Mouse (Mus musculus) limb, embryonic 10.5 days (tissue): ENCODE data around the gene Rtf2. TPM values are rescaled to one million over a fixed set of nuclear protein-coding genes. Genes with fewer than 3 reads are reported as not detected.

ENCODE experiments used
- DNase-seq: peaks from one replicate; pipeline ENCODE4 v3.0.0-alpha.2; 2017; ENCODE audit warnings: low spot score
- H3K27ac ChIP-seq: fragments of 300-500 bp; sonication (generic); 2 replicates; pipeline ENCODE4 v1.5.1; 2016; ENCODE audit warnings: mild to moderate bottlenecking
- H3K27me3 ChIP-seq: fragments of 300-500 bp; sonication (generic); 2 replicates; pipeline ENCODE4 v1.6.1; 2016; ENCODE audit warnings: low read depth, mild to moderate bottlenecking; ENCODE audit not compliant: poor library complexity, severe bottlenecking
- H3K36me3 ChIP-seq: fragments of 300-500 bp; sonication (generic); 2 replicates; pipeline ENCODE4 v1.6.1; 2016; ENCODE audit warnings: mild to moderate bottlenecking, moderate library complexity
- H3K4me1 ChIP-seq: fragments of 300-500 bp; sonication (generic); 2 replicates; pipeline ENCODE4 v1.6.1; 2016
- H3K4me3 ChIP-seq: fragments of 300-500 bp; sonication (generic); 2 replicates; pipeline ENCODE4 v1.5.1; 2016; ENCODE audit warnings: mild to moderate bottlenecking, moderate library complexity
- H3K9me3 ChIP-seq: fragments of 300-500 bp; sonication (generic); replicated peaks from 2 replicates; pipeline ENCODE4 v1.6.1; 2016; ENCODE audit warnings: mild to moderate bottlenecking
- WGBS: fragments of 180-500 bp; shearing (Covaris S2); methylation state at CpG from one replicate; pipeline ENCODE4 v1.1.7; 2016; 5-methylcytosine and 5-hydroxymethylcytosine counted together
- polyA plus RNA-seq: library from polyadenylated mRNA; unstranded; fragments of >200 nt; fragmentation: Nextera tagmentation; extraction: Ambion mirVana; gene quantifications from 2 replicates; pipeline ENCODE4 v1.2.1, GENCODE M21; 2016

Gene Rtf2
- polyA plus RNA-seq: 78.6 and 79.5 TPM in 2 replicates

DNA sequence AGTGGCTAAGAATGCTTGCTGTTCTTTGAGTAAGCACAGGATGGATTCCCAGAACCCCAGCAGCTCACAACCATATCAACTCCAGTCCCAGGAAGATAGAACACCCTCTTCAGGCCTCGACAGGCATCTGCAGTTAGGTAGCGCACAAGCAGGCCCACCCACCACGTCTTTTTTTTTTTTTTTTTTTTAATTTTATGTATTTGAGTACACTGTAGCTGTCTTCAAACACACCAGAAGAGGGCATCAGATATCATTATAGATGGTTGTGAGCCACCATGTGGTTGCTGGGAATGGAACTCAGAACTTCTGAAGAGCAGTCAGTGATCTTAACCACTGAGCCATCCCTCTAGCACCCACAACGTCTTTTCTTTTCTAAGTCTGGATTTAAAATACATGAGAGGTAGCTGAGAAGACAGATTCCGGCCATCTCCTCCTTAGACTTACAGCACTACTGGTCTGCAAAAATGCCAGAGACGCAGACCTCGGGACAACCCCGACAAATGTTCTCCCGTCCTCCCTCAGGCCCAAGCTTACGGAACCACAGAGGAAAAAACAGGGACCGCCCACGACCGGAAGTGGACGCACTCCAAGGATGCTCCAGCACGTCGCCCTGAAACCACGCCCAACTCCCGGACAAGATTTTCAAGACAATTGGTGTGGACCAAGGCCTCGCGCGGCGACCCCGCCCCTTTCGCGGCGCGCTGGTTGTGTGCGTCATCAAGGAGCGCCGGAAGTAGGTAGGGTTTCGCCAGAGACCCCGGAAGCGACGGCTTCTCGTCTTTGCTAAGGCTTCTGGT lies at the start of gene Rtf2:
Gene Rtf2, plus strand, starts transcription at position 714 of the 797 bp plus-strand sequence.
- peaks cover 19% of the 10 kb centered on the region for H3K4me1 ChIP-seq
- H3K27me3 ChIP-seq: no peaks in the 10 kb centered on the region
- H3K27ac ChIP-seq: peak within 1 kb of the TSS; percentile 79
- 2% methylated on average over 35 of the region's 35 CpGs for WGBS
- peaks cover 6% of the 10 kb centered on the region for H3K36me3 ChIP-seq
- no peaks in the 10 kb centered on the region for H3K9me3 ChIP-seq
- H3K4me3 ChIP-seq: peak within 1 kb of the TSS; percentile 83
- peak; percentile 100 for DNase-seq

GRCm38 (mm10) chr2:172392041-172392521 lies 48.3 kb upstream of the Rtf2 start:
- Histone ChIP-seq H3K4me3 (no peak overlapping the region), H3K9me3 (no peaks in the 10 kb centered on the region), H3K27me3 (no peaks in the 10 kb centered on the region), H3K27ac (no peak overlapping the region), H3K4me1 (peaks cover 11% of the 10 kb centered on the region; the same call in 1 of the 2 replicates), H3K36me3 (no peaks in the 10 kb centered on the region)
- no peak for DNase-seq
- WGBS: 75% methylated on average over 10 of the region's 10 CpGs

DNA sequence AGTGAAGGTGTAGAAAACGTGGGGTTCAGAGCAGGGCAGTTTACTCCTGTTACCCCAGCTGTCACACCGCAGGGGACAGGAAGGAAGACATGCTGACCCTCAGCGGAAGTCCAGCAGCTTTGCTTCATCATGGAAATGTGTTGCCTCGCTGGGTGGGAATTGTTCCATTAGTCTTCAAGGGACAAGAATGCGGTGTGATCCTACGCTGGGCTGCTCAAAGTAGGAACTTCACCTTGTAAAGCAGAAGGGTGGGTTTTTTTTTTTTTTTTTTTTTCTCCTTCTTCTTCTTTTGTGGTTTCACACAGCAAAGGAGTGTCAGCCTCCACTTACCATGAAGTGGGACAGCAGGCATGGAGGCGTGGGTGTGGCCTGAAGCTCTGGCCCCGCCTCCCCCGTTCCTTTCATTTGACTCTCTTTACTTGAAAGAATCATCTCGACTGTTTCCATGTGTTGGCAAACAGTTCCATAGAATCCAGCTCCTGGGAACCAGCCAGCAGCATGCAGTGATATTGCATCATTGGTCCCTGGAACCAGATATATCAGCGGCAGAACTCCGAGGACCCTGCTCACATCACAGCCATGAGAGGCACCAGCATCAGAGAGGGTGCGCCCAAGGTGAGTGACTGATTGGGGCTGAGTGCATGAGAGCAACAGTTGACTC lies 46.8 kb upstream of the Rtf2 start, which contains the start of gene Cass4:
Gene Cass4, plus strand, starts transcription at position 404 of the 661 bp plus-strand sequence.
- Histone ChIP-seq H3K4me1 (peaks cover 11% of the 10 kb centered on the region; the same call in 1 of the 2 replicates), H3K4me3 (no peak within 1 kb of the TSS), H3K27ac (no peak within 1 kb of the TSS), H3K27me3 (no peaks in the 10 kb centered on the region), H3K36me3 (no peaks in the 10 kb centered on the region), H3K9me3 (no peaks in the 10 kb centered on the region)
- no peak for DNase-seq
- 31% methylated on average over 13 of the region's 13 CpGs for WGBS

GRCm38 (mm10) chr2:172394052-172394392 lies 46.3 kb upstream of the Rtf2 start:
- no peak for DNase-seq
- no peak overlapping the region for H3K27ac ChIP-seq
- WGBS: 65% methylated on average over 2 of the region's 2 CpGs
- H3K36me3 ChIP-seq: no peaks in the 10 kb centered on the region
- no peaks in the 10 kb centered on the region for H3K27me3 ChIP-seq
- H3K4me1 ChIP-seq: peaks cover 11% of the 10 kb centered on the region; the same call in 1 of the 2 replicates
- H3K9me3 ChIP-seq: no peaks in the 10 kb centered on the region
- no peak overlapping the region for H3K4me3 ChIP-seq

- 74% methylated on average over 4 of the region's 4 CpGs for WGBS
- Histone ChIP-seq H3K36me3 (no peaks in the 10 kb centered on the region), H3K9me3 (no peaks in the 10 kb centered on the region), H3K4me3 (no peak overlapping the region), H3K4me1 (peaks cover 11% of the 10 kb centered on the region; the same call in 1 of the 2 replicates), H3K27ac (no peak overlapping the region), H3K27me3 (no peaks in the 10 kb centered on the region)
- no peak for DNase-seq
Measured at GRCm38 (mm10) chr2:172394671-172395070, 45.7 kb upstream of the Rtf2 start.

DNA sequence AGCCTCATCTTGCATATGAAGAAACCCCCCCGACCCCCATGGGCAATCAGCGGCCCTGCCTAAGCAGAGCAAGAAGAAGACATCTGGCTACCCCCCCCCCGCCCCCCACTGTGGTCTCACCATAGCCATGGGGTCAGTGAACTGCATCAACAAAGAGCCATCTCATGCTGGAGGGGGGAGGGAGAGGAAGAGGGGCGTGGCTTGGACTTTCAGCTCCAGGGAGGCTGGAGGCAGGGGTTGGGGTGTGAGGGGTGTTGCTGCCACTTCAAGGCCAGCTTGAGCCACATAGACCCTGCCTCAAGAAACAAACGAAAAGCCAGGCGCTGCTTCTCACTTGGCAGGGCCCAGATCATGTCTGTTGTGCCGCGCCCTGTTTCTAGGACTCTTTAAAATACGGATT lies 44.4 kb upstream of the Rtf2 start:
- DNase-seq: no peak
- Histone ChIP-seq H3K4me3 (no peak overlapping the region), H3K4me1 (peaks cover 8% of the 10 kb centered on the region; the same call in 1 of the 2 replicates), H3K9me3 (no peaks in the 10 kb centered on the region), H3K27ac (no peak overlapping the region), H3K36me3 (no peaks in the 10 kb centered on the region), H3K27me3 (no peaks in the 10 kb centered on the region)
- WGBS: 36% methylated on average over 9 of the region's 9 CpGs

DNA sequence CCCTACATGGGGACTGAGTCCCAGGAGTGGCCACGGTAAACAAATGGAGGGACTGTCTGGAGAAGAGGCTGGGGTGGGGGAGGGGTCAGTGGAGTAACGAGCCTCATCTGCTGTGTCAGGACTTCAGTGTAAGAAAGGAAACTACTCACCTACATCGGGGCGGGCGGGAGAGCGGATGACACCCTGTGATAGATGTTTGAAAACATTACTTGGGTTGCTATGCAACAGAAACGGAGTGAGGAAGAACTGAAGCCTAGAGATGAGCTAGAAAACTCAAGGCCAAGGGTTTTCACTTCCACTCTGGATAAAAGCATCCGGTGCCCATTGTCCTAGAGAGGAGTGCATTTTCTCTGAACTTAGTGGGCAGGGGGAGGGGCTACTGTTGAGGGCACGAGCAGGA lies 40.5 kb upstream of the Rtf2 start:
- H3K36me3 ChIP-seq: no peaks in the 10 kb centered on the region
- H3K9me3 ChIP-seq: no peaks in the 10 kb centered on the region
- no peak overlapping the region for H3K27ac ChIP-seq
- H3K4me3 ChIP-seq: no peak overlapping the region
- H3K4me1 ChIP-seq: peaks cover 8% of the 10 kb centered on the region; the same call in 1 of the 2 replicates
- no peaks in the 10 kb centered on the region for H3K27me3 ChIP-seq
- 59% methylated on average over 9 of the region's 9 CpGs for WGBS
- DNase-seq: no peak

DNA sequence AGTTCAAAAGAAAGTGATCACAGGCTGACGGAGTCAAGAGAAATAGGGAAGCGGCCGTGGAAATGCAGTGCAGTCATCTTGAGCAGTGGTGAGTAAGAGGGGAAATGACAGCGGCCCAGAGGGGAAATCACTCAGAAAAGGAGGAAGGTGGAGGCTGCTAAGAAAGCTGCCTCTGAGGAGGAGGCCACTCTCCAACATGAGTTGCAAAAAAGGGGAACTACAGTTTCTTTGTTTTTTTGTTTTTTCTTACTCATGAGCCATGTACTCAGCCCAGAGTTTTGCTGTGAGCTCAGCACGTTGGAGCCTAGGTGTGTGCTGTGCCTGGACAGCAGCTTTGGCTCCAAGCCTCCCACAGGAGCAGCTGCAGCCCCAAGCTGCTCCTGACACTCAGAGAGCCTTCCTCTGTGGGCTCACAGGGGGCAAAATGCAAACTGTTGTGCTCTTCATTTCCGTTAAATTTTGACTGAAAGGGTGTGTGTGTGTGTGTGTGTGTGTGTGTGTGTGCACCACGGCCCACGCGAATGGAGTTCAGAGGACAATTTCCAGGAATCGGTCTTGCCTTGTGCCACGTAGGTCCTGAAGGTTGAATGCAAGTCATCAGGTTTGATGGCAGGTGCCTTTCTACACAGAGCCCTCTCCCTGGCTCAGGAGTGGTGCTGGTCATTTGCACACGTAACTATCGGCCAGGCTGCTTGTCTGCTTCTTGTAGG lies 39.1 kb upstream of the Rtf2 start:
- H3K36me3 ChIP-seq: no peaks in the 10 kb centered on the region
- no peaks in the 10 kb centered on the region for H3K27me3 ChIP-seq
- H3K27ac ChIP-seq: no peak overlapping the region
- 74% methylated on average over 13 of the region's 13 CpGs for WGBS
- H3K4me3 ChIP-seq: no peak overlapping the region
- no peak for DNase-seq
- peaks cover 2% of the 10 kb centered on the region; the same call in 1 of the 2 replicates for H3K4me1 ChIP-seq
- no peaks in the 10 kb centered on the region for H3K9me3 ChIP-seq

GRCm38 (mm10) chr2:172404239-172404638 lies 36.1 kb upstream of the Rtf2 start:
- DNase-seq: no peak
- H3K4me3 ChIP-seq: no peak overlapping the region
- no peak overlapping the region for H3K27ac ChIP-seq
- H3K27me3 ChIP-seq: no peaks in the 10 kb centered on the region
- no peaks in the 10 kb centered on the region for H3K4me1 ChIP-seq
- no peaks in the 10 kb centered on the region for H3K9me3 ChIP-seq
- WGBS: 68% methylated on average over 7 of the region's 7 CpGs
- H3K36me3 ChIP-seq: no peaks in the 10 kb centered on the region

DNA sequence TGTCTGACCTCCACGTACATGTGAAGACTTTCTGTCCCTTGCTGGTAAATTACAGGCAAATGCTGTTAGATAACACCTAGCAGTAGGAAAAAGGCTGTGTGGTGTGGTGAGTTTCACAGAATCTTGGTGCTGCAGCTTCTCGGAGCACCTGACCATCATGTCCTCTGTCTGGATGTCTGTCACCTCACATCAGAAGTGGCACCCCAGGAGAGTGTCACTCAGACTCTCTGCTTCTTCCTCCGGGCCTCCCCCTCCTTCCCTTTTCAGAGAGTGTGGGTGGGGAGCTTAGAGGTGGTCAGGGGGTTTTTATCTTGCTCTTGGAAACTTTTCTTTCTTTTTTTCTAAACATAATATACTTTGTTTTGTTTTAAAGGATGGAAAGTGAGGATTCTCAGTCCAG lies 35.3 kb upstream of the Rtf2 start:
- WGBS: 67% methylated on average over 3 of the region's 3 CpGs
- no peaks in the 10 kb centered on the region for H3K36me3 ChIP-seq
- no peaks in the 10 kb centered on the region for H3K27me3 ChIP-seq
- no peak overlapping the region for H3K4me3 ChIP-seq
- DNase-seq: no peak
- no peaks in the 10 kb centered on the region for H3K4me1 ChIP-seq
- no peaks in the 10 kb centered on the region for H3K9me3 ChIP-seq
- no peak overlapping the region for H3K27ac ChIP-seq

DNA sequence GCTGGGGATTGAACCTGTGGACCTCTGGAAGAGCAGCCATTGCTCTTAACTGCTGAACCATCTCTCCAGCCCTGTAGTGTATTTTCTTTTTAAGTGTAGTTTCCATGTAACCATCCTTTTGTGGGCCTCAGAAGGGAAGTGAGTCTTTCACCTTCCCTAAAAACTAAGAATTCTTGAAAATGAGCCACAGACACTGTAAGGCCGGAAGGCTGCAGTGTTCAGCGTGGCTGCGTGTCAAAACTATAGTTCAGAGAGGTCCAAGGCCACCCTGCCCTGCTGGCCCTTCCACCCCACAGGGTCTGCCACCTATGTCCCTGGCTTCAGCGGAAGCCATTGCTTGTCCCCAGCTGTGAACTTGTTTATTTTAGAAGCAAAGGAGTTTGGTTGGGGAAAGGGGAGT lies 34.2 kb upstream of the Rtf2 start:
- WGBS: 87% methylated on average over 4 of the region's 4 CpGs
- 0 out of 2 replicates have a peak, but pooled peaks cover 2% of the 10 kb centered on the region for H3K4me1 ChIP-seq
- H3K4me3 ChIP-seq: no peak overlapping the region
- no peaks in the 10 kb centered on the region for H3K9me3 ChIP-seq
- no peak for DNase-seq
- H3K36me3 ChIP-seq: no peaks in the 10 kb centered on the region
- H3K27me3 ChIP-seq: no peaks in the 10 kb centered on the region
- no peak overlapping the region for H3K27ac ChIP-seq

- H3K27me3 ChIP-seq: no peaks in the 10 kb centered on the region
- no peak overlapping the region for H3K27ac ChIP-seq
- no peak for DNase-seq
- H3K36me3 ChIP-seq: no peaks in the 10 kb centered on the region
- 79% methylated on average over 2 of the region's 2 CpGs for WGBS
- H3K4me3 ChIP-seq: no peak overlapping the region
- H3K4me1 ChIP-seq: peaks cover 6% of the 10 kb centered on the region
- H3K9me3 ChIP-seq: no peaks in the 10 kb centered on the region
Measured at GRCm38 (mm10) chr2:172407499-172407898, 32.9 kb upstream of the Rtf2 start.

- 81% methylated on average over 2 of the region's 2 CpGs for WGBS
- H3K27me3 ChIP-seq: no peaks in the 10 kb centered on the region
- peaks cover 14% of the 10 kb centered on the region for H3K4me1 ChIP-seq
- no peaks in the 10 kb centered on the region for H3K9me3 ChIP-seq
- no peak overlapping the region for H3K4me3 ChIP-seq
- no peaks in the 10 kb centered on the region for H3K36me3 ChIP-seq
- DNase-seq: no peak
- H3K27ac ChIP-seq: no peak overlapping the region
Measured at GRCm38 (mm10) chr2:172410686-172411085, 29.7 kb upstream of the Rtf2 start.
